Mouse (Mus musculus) right cerebral cortex, postnatal 36 days (tissue): ENCODE measurements at regions not wholly inside any gene's neighbourhood (a gene's known extent, or its start where the extent isn't known, plus 50 kb on each side); places are given as distances from the start of the nearest gene placed in this dataset.

Experiments used
- DNase-seq, 2 experiments: peaks; one replicate each; pipeline ENCODE4 v3.0.0; 2022; ENCODE audit warnings: low spot score in 2 of 2, mixed read lengths in 1 of 2

DNA sequence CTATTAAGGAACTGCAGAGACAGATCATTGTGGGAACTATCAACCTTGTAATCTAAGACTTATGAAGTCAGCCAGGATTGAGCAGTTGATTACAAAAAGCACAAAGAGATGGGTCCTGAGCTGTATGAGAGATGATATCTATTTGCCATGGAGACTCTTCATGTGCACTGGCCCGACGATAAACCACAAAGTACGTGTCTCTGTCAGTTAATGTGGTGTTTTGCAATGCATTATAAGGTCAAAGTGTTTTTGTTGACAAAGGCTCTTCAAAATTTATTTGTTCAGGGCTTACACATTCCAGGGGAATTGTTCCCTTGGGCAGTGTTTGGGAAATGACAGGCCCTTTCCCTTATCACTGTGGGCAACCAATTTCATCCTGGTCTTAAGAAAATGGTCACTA lies 65.7 kb upstream of the Thpo start:
- no peak for DNase-seq

DNA sequence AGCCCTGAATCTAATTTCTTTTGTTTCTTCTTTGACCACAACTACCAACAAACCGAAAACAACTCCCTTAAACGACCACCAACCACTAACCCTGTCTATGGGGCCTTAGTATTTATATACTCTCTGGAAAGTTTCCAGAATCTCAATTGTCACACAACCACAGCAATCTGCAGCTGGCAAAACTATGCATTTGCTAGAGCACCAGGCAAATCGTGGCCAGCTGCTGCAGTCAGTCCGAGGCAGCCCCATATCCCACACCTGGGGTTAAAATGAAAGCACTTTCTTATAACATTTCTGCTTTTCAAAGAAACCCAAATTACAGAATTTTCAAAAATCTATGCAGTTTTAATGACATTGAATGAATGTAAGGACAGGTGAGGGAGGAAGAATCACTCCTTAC lies 63.8 kb upstream of the Thpo start:
- no peak for DNase-seq

DNA sequence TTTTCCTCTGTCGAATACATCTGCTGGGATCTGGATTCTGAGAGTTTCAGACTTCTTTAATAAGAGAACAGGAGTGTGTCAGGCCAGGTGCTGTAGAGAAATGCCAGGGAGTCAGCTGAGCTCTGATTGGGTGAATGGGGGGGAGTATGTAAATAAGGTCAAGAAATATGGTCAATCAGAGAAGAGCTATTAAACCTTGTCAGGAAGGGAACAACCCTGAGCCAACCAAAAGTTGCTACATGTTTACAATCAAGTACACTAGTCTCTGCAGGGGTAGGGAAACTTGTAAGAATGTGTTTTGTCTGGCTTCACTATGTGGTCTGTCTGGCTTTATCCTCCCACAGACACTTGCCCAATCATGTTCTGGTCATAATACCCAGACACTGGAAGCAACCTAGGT lies 60.4 kb upstream of the Thpo start:
- DNase-seq, result no peak
